Mouse (Mus musculus) small intestine, adult 10 weeks (tissue): Measurements from ENCODE around the gene Ccnb1ip1. TPM values are rescaled to one million over a fixed set of nuclear protein-coding genes. Genes with fewer than 3 reads are reported as not detected.

Experiments used
- polyA plus RNA-seq: library from polyadenylated mRNA; stranded (reverse); fragments of 350-450 nt; fragmentation: Illumina TruSeq; extraction: RNeasy Lipid Tissue Mini Kit (QIAGEN cat#74804); gene quantifications from one replicate; pipeline ENCODE4 v1.2.3, GENCODE M21; 2014; ENCODE audit warnings: low replicate concordance

Ccnb1ip1 gene
- polyA plus RNA-seq, result not detected

DNA sequence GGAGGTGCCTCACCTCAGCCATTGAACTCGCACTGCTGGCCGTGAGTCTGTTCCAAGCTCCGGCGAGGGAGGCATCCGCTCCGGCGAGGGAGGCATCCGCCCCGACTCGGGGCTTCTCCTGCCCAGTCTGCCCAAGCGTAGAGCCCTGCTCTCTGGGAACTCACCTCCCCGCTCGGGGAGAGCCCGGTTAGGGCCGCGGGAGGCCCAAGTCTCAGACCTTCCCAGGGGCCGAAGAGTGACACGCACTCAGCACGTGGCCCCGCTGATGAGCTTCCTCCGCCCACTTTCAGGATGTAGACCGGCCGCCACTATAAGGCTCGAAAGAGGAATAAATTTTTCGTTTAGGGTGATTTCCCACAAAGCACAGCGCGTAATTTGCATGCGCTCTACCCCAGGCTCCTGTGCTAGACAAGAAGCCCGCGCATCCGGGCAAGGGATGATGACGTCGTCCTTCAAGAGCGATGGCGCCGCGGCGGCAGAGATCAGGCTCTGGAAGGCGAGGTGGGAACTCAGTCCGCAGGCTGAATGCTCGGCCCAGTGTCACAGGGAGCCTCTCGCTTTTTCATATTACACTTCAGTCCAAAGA, at the start of gene Ccnb1ip1, which contains the start of gene Parp2:
Ccnb1ip1 (minus strand) TSS at position 246 of the 586 bp plus-strand sequence.
Parp2 (plus strand) TSS at position 355 of the 586 bp plus-strand sequence.

DNA sequence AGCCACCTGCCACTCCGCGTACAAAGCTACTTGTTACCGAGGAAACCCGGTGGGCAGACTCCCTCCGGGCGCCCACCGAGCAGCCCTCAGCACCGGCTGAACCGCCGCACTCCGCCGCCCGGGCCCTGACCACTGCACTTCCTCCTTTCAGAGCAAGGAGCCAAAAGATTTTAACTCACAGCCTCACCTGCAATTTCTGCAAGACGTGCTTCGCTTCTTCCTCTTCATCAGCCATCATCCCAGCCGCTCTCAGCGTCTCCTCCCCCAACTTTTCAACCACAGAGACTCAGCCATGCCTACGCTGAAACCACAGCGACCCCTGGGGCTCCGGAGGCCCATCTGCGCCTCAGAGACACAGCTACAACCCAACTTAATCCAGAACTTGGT, 22.3 kb downstream of the Ccnb1ip1 start, which contains the start of gene Ttc5:
Ttc5 (minus strand) TSS at position 269 of the 387 bp plus-strand sequence.

DNA sequence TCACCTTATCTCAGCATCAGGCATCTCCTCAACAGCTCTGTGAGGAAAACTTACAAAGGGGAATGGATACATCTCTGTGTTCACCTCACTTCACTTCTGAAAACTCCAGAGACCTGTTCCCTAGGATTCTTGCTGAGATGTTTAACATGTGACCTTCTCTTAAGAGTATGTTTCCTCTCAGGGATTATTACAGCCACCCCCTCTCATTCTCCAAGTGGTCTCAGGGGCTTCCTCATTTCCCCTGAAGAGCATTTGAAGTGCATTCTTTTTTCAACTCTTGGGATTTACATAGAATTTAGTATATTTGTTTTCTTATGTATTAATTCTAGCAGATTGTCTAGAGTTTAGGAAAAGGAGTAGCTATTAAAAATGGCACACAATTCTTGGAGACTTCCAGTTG, 62.5 kb downstream of the Ccnb1ip1 start, which contains the start of gene Olfr749:
Olfr749 (minus strand) TSS at position 101 of the 400 bp plus-strand sequence.

Other genes with a start within 250 kb of the Ccnb1ip1 start
- not detected for gene Olfr744, start 192.9 kb downstream of the Ccnb1ip1 start, polyA plus RNA-seq
- gene Olfr745, start 168.3 kb downstream of the Ccnb1ip1 start, polyA plus RNA-seq, result not detected
- not detected for gene Olfr746, start 160.6 kb downstream of the Ccnb1ip1 start, polyA plus RNA-seq
- gene Olfr747, start 114.5 kb downstream of the Ccnb1ip1 start, polyA plus RNA-seq, result not detected
- not detected for gene Olfr748, start 100.4 kb downstream of the Ccnb1ip1 start, polyA plus RNA-seq
- gene Olfr749, start 62.6 kb downstream of the Ccnb1ip1 start, polyA plus RNA-seq, result not detected
- 15.0 TPM for gene Ttc5, start 22.2 kb downstream of the Ccnb1ip1 start, polyA plus RNA-seq
- gene Parp2, start 109 bp upstream of the Ccnb1ip1 start, polyA plus RNA-seq, result 40.6 TPM
- gene Tep1, start 62.8 kb upstream of the Ccnb1ip1 start, polyA plus RNA-seq, result 55.9 TPM
- gene Klhl33, start 89.8 kb upstream of the Ccnb1ip1 start, polyA plus RNA-seq, result 5.5 TPM
- gene Osgep, start 117.2 kb upstream of the Ccnb1ip1 start, polyA plus RNA-seq, result 6.3 TPM
- 6.1 TPM for gene Apex1, start 117.2 kb upstream of the Ccnb1ip1 start, polyA plus RNA-seq
- gene Pip4p1, start 123.1 kb upstream of the Ccnb1ip1 start, polyA plus RNA-seq, result 9.2 TPM
- 250 TPM for gene Pnp, start 123.3 kb upstream of the Ccnb1ip1 start, polyA plus RNA-seq
- gene Gm49342, start 136.8 kb upstream of the Ccnb1ip1 start, polyA plus RNA-seq, result not detected
- gene Pnp2, start 148.3 kb upstream of the Ccnb1ip1 start, polyA plus RNA-seq, result 51.2 TPM
- gene Rnase10, start 200.0 kb upstream of the Ccnb1ip1 start, polyA plus RNA-seq, result not detected
- not detected for gene Rnase9, start 234.1 kb upstream of the Ccnb1ip1 start, polyA plus RNA-seq
- not detected for gene Rnase11, start 242.4 kb upstream of the Ccnb1ip1 start, polyA plus RNA-seq
- not detected for gene Rnase12, start 249.9 kb upstream of the Ccnb1ip1 start, polyA plus RNA-seq